Mouse (Mus musculus) lung, adult 2 months (tissue): ENCODE measurements at regions not wholly inside any gene's neighbourhood (a gene's known extent, or its start where the extent isn't known, plus 50 kb on each side); places are given as distances from the start of the nearest gene placed in this dataset.

Experiments used
- CTCF ChIP-seq: fragments of 200-500 bp; IDR thresholded peaks from 2 replicates; pipeline ENCODE4 v1.5.1; 2011; ENCODE audit warnings: mild to moderate bottlenecking, low read length, control low read depth; ENCODE audit not compliant: insufficient read depth
- POLR2A ChIP-seq: fragments of 200-500 bp; IDR thresholded peaks from 2 replicates; pipeline ENCODE4 v1.6.1; 2011; ENCODE audit warnings: low read depth, mild to moderate bottlenecking, control low read depth, low read length, borderline replicate concordance; ENCODE audit errors: extremely low read depth

- TF ChIP-seq CTCF (no peak), POLR2A (no peak)
Measured at GRCm38 (mm10) chrX:12447962-12448361, 139.6 kb upstream of the Atp6ap2 start.
